In genomic region chr9:59062409-59062808, GRCm38 (mm10) we compare ENCODE assay signal across 17 mouse cellular contexts. TPM values are rescaled to one million over a fixed set of nuclear protein-coding genes. Genes with fewer than 3 reads are reported as not detected.
A peak's percentile ranks its signal among the peaks of the same experiment; 100 is the strongest.
DNase-seq lines count a peak whose midpoint lies in the region; ATAC-seq lines count a peak whose summit lies in the region.
"Had no signal": no experiment of that assay in that cellular context is flagged by ENCODE, and none has a peak within 500 bp of the region (broad histone marks: within the 10 kb centered on the region; RNA-seq: fewer than 3 reads in every experiment).

No protein-coding gene starts in this region.

- H3K4me1 ChIP-seq in heart, embryonic 11.5 days (ENCODE audit: control insufficient read depth, insufficient read depth, low read length), result peaks cover 37% of the 10 kb centered on the region
- H3K4me1 ChIP-seq: midbrain, embryonic 15.5 days had no signal

- H3K27ac ChIP-seq in heart, embryonic 11.5 days (ENCODE audit: low read depth, low read length), result peak overlapping the region; percentile 85
- H3K27ac ChIP-seq: hindbrain, embryonic 10.5 days; lung, embryonic 15.5 days; midbrain, embryonic 15.5 days; stomach, postnatal 0 days had no signal

- no peak overlapping the region for H3K4me2 ChIP-seq in heart, embryonic 11.5 days
- H3K4me2 ChIP-seq: liver, embryonic 11.5 days; lung, embryonic 15.5 days; midbrain, embryonic 15.5 days had no signal

- H3K27me3 ChIP-seq in heart, embryonic 11.5 days (ENCODE audit: control insufficient read depth, insufficient read depth, low read length), result no peaks in the 10 kb centered on the region
- H3K27me3 ChIP-seq: lung, embryonic 15.5 days; midbrain, embryonic 15.5 days had no signal

- H3K36me3 ChIP-seq in heart, embryonic 11.5 days (ENCODE audit: control insufficient read depth, insufficient read depth, low read length), result no peaks in the 10 kb centered on the region
- H3K36me3 ChIP-seq: hindbrain, embryonic 10.5 days; lung, embryonic 15.5 days; midbrain, embryonic 15.5 days had no signal

- WGBS in heart, embryonic 11.5 days (ENCODE audit: insufficient replicate concordance), result 32% methylated on average over 4 of the region's 4 CpGs

- 0 out of 2 replicates have a peak overlapping the region, but pooled peaks have one; percentile 34 for H3K9ac ChIP-seq in heart, embryonic 11.5 days (ENCODE audit: low read depth, low read length)
- H3K9ac ChIP-seq: lung, embryonic 15.5 days; midbrain, embryonic 15.5 days had no signal

- no peaks in the 10 kb centered on the region for H3K9me3 ChIP-seq in heart, embryonic 11.5 days (replicated peaks; ENCODE audit: control insufficient read depth, low read length)
- H3K9me3 ChIP-seq: hindbrain, embryonic 10.5 days; lung, embryonic 15.5 days; midbrain, embryonic 15.5 days had no signal

- intact Hi-C loops in heart, postnatal 25 days (cut with DNase I), result no loop called here
- intact Hi-C loops in heart, postnatal 14 days (cut with DNase I), result no loop called here

- no peak overlapping the region for H3K4me3 ChIP-seq in heart, embryonic 11.5 days (ENCODE audit: low read depth, low read length)
- H3K4me3 ChIP-seq: hindbrain, embryonic 10.5 days; lung, embryonic 15.5 days; midbrain, embryonic 15.5 days had no signal

- DNase-seq in heart, adult 11 months, result peak; percentile 95
- no peak for DNase-seq in heart, postnatal 25 days (ENCODE audit: low spot score)
- peak; percentile 54 to 68 for DNase-seq in heart, adult 18-20 months
- peak; percentile 10 to 33 for DNase-seq in heart, postnatal 14 days
- no peak for DNase-seq in layer of hippocampus, adult 9-11 months
- no peak for DNase-seq in kidney, postnatal 10 days
- DNase-seq: cerebellum, adult 9-10 months; gastrocnemius, postnatal 10 days; left cerebral cortex, postnatal 4 days; thymus, postnatal 4 days had no signal

- ATAC-seq in heart, embryonic 11.5 days (replicated peaks; ENCODE audit: insufficient number of reproducible peaks, low FRiP score, low TSS enrichment), result no peak; the same call in 1 of the 2 replicates
- ATAC-seq: midbrain, embryonic 15.5 days had no signal

RNA-seq across cellular contexts. Expression of gene Neo1, which starts 26.2 kb away (rescaled TPM):
- total RNA-seq in heart, postnatal 25 days (2021), result 10 to 100 TPM; 40.7 to 45.0 TPM
- 10 to 100 TPM; 47.4 to 51.6 TPM for total RNA-seq in heart, adult 18-20 months (2021)
- 30.3 and 35.7 TPM in 2 replicates for polyA plus RNA-seq in heart, embryonic 11.5 days (2014; fragmentation: Nextera tagmentation; extraction: Ambion mirVana)
- total RNA-seq in heart, postnatal 14 days (2021), result 10 to 100 TPM; 44.4 to 50.3 TPM
- total RNA-seq: megakaryocyte progenitor cell, adult 5-6 weeks had no signal

Comparison
In these comparisons a context has a peak if more than half of its experiments do, and no peak if none do; other contexts are left out.
1. DNase-seq: peak in heart, adult 11 months (single experiment), heart, adult 18-20 months (2 of 2) and heart, postnatal 14 days (2 of 2); none in heart, postnatal 25 days (single experiment), layer of hippocampus, adult 9-11 months (single experiment) and kidney, postnatal 10 days (single experiment).